Mouse (Mus musculus) C2C12 (cell line): ENCODE results near the gene Fam53b.

Experiments used
- CTCF ChIP-seq: IDR thresholded peaks from one replicate; pipeline ENCODE4 v1.5.1; 2011; ENCODE audit not compliant: control insufficient read depth, insufficient read depth, insufficient read length
- MAX ChIP-seq: IDR thresholded peaks from one replicate; pipeline ENCODE4 v1.6.1; 2011; ENCODE audit warnings: mild to moderate bottlenecking, control low read depth
- MYOG ChIP-seq: IDR thresholded peaks from one replicate; pipeline ENCODE4 v1.6.1; 2011; ENCODE audit not compliant: control insufficient read depth, insufficient read length; ENCODE audit errors: extremely low read depth

DNA sequence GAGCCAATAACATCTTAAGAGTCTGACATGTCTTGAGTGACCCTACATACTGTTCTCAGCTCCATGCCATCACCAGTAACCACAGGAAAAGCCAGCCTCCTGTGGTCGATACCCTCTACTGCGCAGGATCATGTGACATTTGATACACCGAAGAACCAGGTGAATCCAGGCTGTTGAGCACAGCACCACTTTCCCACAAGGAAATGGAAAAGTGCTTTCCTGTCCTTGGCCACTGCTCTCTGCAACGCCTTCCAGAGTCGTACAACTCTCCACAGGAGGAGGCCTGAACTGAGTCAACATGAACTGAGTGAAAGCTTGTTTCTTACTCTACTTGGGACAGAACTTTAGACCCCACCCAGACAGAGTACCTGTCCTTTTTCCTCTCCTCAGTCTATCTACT lies 12.2 kb downstream of the Fam53b start:
- TF ChIP-seq CTCF (no peak), MYOG (no peak), MAX (no peak)
